Mouse (Mus musculus) C2C12 (cell line): ENCODE measurements around the gene Itch. TPM values are rescaled to one million over a fixed set of nuclear protein-coding genes. Genes with fewer than 3 reads are reported as not detected.
A peak's percentile ranks its signal among the peaks of the same experiment; 100 is the strongest.
"Not testable (repeated sequence)": the region's sequence is repeated elsewhere in the genome, so short reads cannot be mapped to it uniquely, and the experiment has no call there.

Experiments used
- H3K27me3 ChIP-seq: one replicate; pipeline ENCODE4 v1.6.1; 2011; ENCODE audit not compliant: control insufficient read depth, insufficient read depth, insufficient read length
- H3K36me3 ChIP-seq: one replicate; pipeline ENCODE4 v1.6.1; 2011; ENCODE audit not compliant: control insufficient read depth, insufficient read depth
- H3K4me3 ChIP-seq: one replicate; pipeline ENCODE4 v1.5.1; 2011; ENCODE audit warnings: mild to moderate bottlenecking, control low read depth; ENCODE audit not compliant: poor library complexity, insufficient read depth, severe bottlenecking
- H3K79me2 ChIP-seq: one replicate; pipeline ENCODE4 v1.6.1; 2011; ENCODE audit not compliant: control insufficient read depth, insufficient read depth
- H3K79me3 ChIP-seq: one replicate; pipeline ENCODE4 v1.6.1; 2011; ENCODE audit warnings: low read depth, control low read depth
- H3ac ChIP-seq: one replicate; pipeline ENCODE3; 2011; ENCODE audit warnings: low read depth; ENCODE audit not compliant: control insufficient read depth, insufficient read length
- CEBPB ChIP-seq: IDR thresholded peaks from one replicate; pipeline ENCODE4 v1.6.1; 2011; ENCODE audit warnings: low read depth, mild to moderate bottlenecking, control low read depth, moderate library complexity
- CTCF ChIP-seq: IDR thresholded peaks from one replicate; pipeline ENCODE4 v1.5.1; 2011; ENCODE audit not compliant: control insufficient read depth, insufficient read depth, insufficient read length
- FOSL1 ChIP-seq: IDR thresholded peaks from one replicate; pipeline ENCODE4 v1.8.0; 2011; ENCODE audit warnings: mild to moderate bottlenecking, low read length; ENCODE audit not compliant: poor library complexity, insufficient read depth, severe bottlenecking
- MAX ChIP-seq: IDR thresholded peaks from one replicate; pipeline ENCODE4 v1.6.1; 2011; ENCODE audit warnings: mild to moderate bottlenecking, control low read depth
- MYOD1 ChIP-seq: IDR thresholded peaks from one replicate; pipeline ENCODE4 v1.6.1; 2011; ENCODE audit warnings: low read depth; ENCODE audit not compliant: control insufficient read depth, insufficient read length
- MYOG ChIP-seq: IDR thresholded peaks from one replicate; pipeline ENCODE4 v1.6.1; 2011; ENCODE audit not compliant: control insufficient read depth, insufficient read length; ENCODE audit errors: extremely low read depth
- USF1 ChIP-seq: IDR thresholded peaks from one replicate; pipeline ENCODE4 v1.6.1; 2011; ENCODE audit warnings: low read depth, mild to moderate bottlenecking, control low read depth, moderate library complexity
- polyA plus RNA-seq: library from polyadenylated mRNA; unstranded; fragments of >200 nt; fragmentation: generic; extraction: Trizol; gene quantifications from one replicate; pipeline ENCODE4 v1.2.1, GENCODE M21; 2012; ENCODE audit warnings: missing spikeins

The Itch gene
- polyA plus RNA-seq, 1 experiment = 7.9 TPM

- Histone ChIP-seq H3K36me3 (no peaks in the 10 kb centered on the region), H3K27me3 (no peaks in the 10 kb centered on the region), H3K79me2 (no peaks in the 10 kb centered on the region), H3K79me3 (no peaks in the 10 kb centered on the region), H3K4me3 (no peak overlapping the region), H3ac (no peak overlapping the region)
- no peak for TF ChIP-seq CEBPB
- no peak for TF ChIP-seq FOSL1
- no peak for TF ChIP-seq USF1
- no peak for TF ChIP-seq CTCF
- no peak for TF ChIP-seq MYOG
- no peak for TF ChIP-seq MAX
- TF ChIP-seq MYOD1 = no peak
These were observed 31.5 kb upstream of the Itch start for GRCm38 (mm10) chr2:155101761-155102181.

GRCm38 (mm10) chr2:155103607-155104006 lies 29.7 kb upstream of the Itch start:
- Histone ChIP-seq H3ac (no peak overlapping the region), H3K27me3 (no peaks in the 10 kb centered on the region), H3K79me2 (no peaks in the 10 kb centered on the region), H3K4me3 (no peak overlapping the region), H3K36me3 (no peaks in the 10 kb centered on the region), H3K79me3 (no peaks in the 10 kb centered on the region)
- TF ChIP-seq USF1 (no peak), MYOD1 (no peak), FOSL1 (no peak), MAX (no peak), CEBPB (no peak), MYOG (no peak), CTCF (no peak)

DNA sequence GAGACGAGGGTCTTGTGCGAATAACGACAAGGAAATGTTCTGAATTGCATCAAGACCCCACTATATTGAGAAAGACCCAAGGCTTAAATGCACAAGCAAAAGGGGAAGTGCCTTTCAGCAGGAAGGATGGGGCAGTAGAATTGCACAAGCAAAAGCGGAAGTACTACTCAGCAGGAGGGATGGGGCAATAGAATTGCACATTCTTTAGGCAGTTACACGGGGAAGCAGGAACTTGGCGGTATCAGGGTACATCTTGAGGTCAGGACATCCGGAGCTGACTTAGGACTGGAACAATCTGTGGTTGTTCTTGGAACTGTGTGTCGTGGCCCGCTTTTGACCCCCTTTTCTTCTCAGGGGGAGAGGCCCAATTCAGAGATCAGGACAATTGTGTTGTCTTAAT lies 26.0 kb upstream of the Itch start:
- H3K36me3 ChIP-seq, H3K79me3 ChIP-seq, H3ac ChIP-seq, H3K79me2 ChIP-seq, H3K4me3 ChIP-seq, H3K27me3 ChIP-seq: not testable (repeated sequence)
- peak; percentile 40 for TF ChIP-seq CEBPB

DNA sequence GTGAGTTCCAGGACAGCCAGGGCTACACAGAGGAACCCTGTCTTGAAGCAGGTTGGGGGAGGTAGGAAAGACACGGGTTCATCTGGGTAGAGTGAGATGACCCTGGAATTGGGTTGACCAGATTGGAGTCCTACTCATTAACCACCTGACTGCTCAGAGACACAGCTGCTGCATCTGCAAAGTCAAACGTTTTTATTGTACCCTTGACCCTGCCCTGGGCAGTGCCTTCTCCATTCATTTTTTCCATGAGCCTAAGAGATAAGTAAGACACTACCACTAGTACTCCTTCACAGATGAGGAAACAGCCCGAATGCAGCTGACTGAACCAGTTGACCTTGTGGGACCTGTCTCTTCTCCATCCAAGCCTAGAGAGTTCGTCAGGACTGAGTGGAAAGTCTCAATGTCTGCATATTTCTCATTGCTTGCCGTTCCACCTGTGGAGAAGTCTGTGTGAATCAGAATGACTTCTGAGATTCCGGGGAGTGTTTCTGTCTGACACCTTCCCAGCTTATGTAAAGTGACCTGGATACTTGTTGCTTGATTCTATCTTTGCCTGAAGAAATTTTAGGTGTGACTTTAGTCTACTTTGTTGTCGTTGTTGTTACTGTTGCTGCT lies 18.0 kb upstream of the Itch start:
- no peaks in the 10 kb centered on the region for H3K27me3 ChIP-seq
- no peak overlapping the region for H3K4me3 ChIP-seq
- no peak overlapping the region for H3ac ChIP-seq
- H3K79me3 ChIP-seq = no peaks in the 10 kb centered on the region
- no peak for TF ChIP-seq CTCF
- TF ChIP-seq CEBPB = no peak
- no peak for TF ChIP-seq MYOD1
- H3K79me2 ChIP-seq = no peaks in the 10 kb centered on the region
- no peaks in the 10 kb centered on the region for H3K36me3 ChIP-seq

GRCm38 (mm10) chr2:155133977-155134860 lies 910 bp downstream of the Itch start:
- no peaks in the 10 kb centered on the region for H3K27me3 ChIP-seq
- H3K4me3 ChIP-seq = peak overlapping the region; percentile 82
- peaks cover 47% of the 10 kb centered on the region for H3K79me2 ChIP-seq
- TF ChIP-seq MYOD1 (no peak), CTCF (no peak), FOSL1 (no peak), CEBPB (no peak)
- peaks cover 16% of the 10 kb centered on the region for H3K36me3 ChIP-seq
- peak overlapping the region; percentile 98 for H3ac ChIP-seq
- peaks cover 29% of the 10 kb centered on the region for H3K79me3 ChIP-seq

GRCm38 (mm10) chr2:155135092-155135491 lies 1.8 kb downstream of the Itch start:
- no peak for TF ChIP-seq USF1
- TF ChIP-seq CTCF = no peak
- no peak for TF ChIP-seq MAX
- no peak for TF ChIP-seq FOSL1
- no peak for TF ChIP-seq CEBPB
- no peak for TF ChIP-seq MYOG
- no peak for TF ChIP-seq MYOD1
- Histone ChIP-seq H3ac (no peak overlapping the region), H3K79me2 (peaks cover 47% of the 10 kb centered on the region), H3K27me3 (no peaks in the 10 kb centered on the region), H3K79me3 (peaks cover 29% of the 10 kb centered on the region), H3K4me3 (no peak overlapping the region), H3K36me3 (peaks cover 23% of the 10 kb centered on the region)
